Mouse (Mus musculus): ENCODE results near the gene Gas1. TPM values are rescaled to one million over a fixed set of nuclear protein-coding genes. Genes with fewer than 3 reads are reported as not detected.

Gas1 gene
- total RNA-seq, 2 experiments from 2014 or later: 110 to 125 TPM

- DNase-seq (ENCODE audit: low spot score in 2 of 2): no peak
These were observed 51.5 kb downstream of the Gas1 start for GRCm38 (mm10) chr13:60125501-60126305.

DNA sequence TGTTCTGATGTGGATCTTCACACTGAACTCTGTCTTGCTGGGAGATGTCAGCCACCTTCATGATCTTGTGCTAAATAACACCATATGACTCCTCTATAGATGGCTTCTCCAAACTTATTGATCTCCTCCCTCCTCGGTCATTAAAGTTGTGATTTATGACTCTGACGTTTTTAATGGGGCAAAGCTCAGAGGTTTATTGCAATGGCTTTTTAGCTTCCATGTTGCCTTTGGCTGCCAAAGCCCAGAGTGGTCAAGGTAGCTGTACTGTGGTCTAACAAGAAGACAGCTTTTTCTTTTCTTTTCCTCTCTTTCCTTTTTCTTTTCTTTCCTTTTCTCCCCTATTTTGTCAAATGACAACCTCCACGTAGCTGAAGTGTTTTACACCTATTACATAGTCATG, 52.1 kb downstream of the Gas1 start:
- DNase-seq (ENCODE audit: low spot score in 2 of 2): no peak

- no peak for DNase-seq (ENCODE audit: low spot score in 2 of 2)
These were observed 52.7 kb downstream of the Gas1 start for GRCm38 (mm10) chr13:60124456-60124855.
